Mouse (Mus musculus): ENCODE results near the gene Tmigd3.
A peak's percentile ranks its signal among the peaks of the same experiment; 100 is the strongest.

Gene Tmigd3

DNA sequence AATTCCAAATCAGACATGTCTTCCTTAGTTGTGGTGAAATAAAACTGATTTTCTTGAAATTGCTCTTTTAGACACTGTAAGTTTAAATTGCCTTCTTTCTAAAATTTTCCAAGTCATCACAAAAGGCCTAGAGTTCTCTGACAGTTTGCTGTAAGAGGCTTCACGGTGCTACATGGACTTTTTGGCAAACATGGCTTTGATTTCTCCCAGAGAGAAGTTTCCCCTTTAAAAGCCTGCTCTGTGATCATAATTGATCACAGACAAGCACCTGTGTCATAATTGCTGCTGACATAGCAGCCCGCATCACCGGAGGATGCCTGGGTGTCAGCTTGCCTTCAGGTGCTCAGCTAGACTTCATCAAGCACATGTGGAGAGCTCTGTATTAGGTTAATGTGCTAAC is at the start of gene Tmigd3, which contains the start of gene Adora3:
Tmigd3 (plus strand) TSS at position 346 of the 400 bp plus-strand sequence.
Adora3 (plus strand) TSS at position 301 of the 400 bp plus-strand sequence.
- DNase-seq (ENCODE audit: low spot score) = no peak

DNA sequence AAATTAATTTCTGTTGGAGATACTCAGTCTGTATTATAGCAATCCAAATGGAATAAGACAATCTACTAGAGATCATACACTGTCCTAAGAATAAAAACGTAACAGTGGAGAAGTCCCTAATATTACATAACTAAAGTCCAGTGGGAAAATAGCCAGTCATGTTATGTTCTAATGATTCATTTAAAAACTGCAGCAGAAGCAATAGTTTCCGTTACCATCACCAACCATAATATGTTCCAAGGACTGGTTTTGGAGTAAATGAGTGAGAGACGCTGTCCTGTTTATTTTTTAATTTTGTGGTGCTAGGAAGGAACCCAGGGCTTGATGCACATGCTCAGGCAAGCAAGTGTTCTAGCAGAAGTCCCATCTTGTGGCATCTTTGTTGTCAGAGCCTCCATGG is 49.2 kb upstream of the Tmigd3 start:
- DNase-seq (ENCODE audit: low spot score) = no peak

GRCm38 (mm10) chr3:105823609-105824008 is 47.1 kb upstream of the Tmigd3 start:
- no peak for DNase-seq (ENCODE audit: low spot score)

GRCm38 (mm10) chr3:105824103-105824502 is 46.6 kb upstream of the Tmigd3 start:
- no peak for DNase-seq (ENCODE audit: low spot score)

GRCm38 (mm10) chr3:105824704-105825103 is 46.0 kb upstream of the Tmigd3 start:
- no peak for DNase-seq (ENCODE audit: low spot score)

GRCm38 (mm10) chr3:105825501-105826161 is 45.1 kb upstream of the Tmigd3 start:
- peak; percentile 77 for DNase-seq (ENCODE audit: low spot score)

- no peak for DNase-seq (ENCODE audit: low spot score)
Observed at GRCm38 (mm10) chr3:105831584-105831983, 39.1 kb upstream of the Tmigd3 start.

DNA sequence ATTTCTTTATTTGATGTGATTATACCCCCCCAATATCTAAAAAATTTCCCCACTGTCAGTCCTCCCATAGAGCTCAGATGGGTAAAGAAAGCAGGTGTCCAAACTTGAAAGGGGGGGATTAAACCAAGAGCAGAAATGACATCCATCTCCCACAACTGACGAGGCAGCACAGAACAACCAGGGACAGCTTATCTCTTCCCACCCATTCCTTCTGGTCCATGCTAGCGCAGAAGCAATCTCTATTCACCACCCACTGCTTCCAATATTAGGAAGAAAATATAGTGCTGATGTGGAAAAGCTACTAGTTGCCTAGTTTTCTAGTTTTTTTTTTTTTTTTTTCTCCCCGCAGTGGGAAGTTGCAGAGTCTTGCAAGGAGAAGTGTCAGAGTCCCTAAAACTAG is 34.8 kb upstream of the Tmigd3 start:
- no peak for DNase-seq (ENCODE audit: low spot score)

DNA sequence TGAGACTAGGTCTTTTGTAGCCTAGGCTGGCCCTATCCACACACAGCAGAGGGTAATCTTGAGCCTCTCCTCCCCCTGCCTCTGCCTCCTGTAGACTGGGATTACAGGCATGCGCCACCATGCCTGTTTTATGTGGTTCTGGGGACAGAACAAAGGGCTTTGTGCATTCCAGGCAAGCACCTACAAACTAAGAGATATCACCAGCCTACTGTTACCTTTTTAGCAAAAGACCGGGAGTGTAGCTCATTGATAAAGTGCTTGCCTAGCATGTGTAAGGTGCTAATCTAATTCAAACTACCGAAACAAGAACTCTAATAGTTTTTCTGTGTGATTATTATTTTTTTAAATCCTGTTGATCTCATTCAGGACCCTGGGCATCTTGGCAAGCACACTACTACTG is 33.8 kb upstream of the Tmigd3 start:
- DNase-seq (ENCODE audit: low spot score) = no peak

DNA sequence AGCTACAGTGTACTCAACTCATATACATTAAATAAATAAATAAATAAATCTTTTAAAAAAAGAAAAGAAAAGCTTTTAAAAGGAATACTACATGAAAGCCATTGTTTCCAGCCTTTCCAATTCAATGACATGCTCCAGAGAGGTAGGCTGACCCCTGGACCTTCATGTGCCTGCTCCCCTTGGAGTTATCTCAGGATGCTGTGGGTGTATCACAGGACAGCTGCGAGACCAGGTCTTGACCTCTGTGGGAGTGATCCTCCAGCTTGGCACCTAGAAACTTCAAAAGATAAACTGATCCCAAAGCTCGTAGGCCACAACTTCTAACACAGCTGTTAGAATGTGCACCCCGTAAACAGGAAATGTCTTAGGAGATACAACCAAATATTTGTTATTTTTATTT is 32.0 kb upstream of the Tmigd3 start:
- no peak for DNase-seq (ENCODE audit: low spot score)

GRCm38 (mm10) chr3:105839836-105840235 is 30.9 kb upstream of the Tmigd3 start:
- no peak for DNase-seq (ENCODE audit: low spot score)

GRCm38 (mm10) chr3:105846294-105847069 is 24.2 kb upstream of the Tmigd3 start:
- peak; percentile 43 for DNase-seq (ENCODE audit: low spot score)

GRCm38 (mm10) chr3:105853781-105854180 is 16.9 kb upstream of the Tmigd3 start:
- DNase-seq (ENCODE audit: low spot score) = no peak

DNA sequence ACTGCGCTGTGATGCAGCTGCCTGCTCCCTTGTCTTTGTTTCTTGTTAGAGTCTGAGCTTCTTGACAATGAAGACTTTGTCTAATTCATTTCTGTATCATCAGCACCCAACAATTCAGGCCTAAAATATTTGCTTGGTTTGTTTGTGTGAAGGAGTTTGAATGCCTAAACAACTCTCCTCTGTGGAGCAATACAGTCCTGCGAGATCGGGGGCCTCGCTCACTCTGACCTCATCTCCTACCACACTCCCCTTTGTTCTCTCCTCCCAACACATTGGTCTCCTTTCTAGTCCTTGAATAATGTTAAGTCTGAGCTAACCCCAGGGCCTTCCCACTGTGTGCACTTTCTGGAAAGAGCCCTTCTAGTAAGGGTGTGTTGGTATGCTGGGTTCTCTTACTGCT is 15.9 kb upstream of the Tmigd3 start:
- no peak for DNase-seq (ENCODE audit: low spot score)

DNA sequence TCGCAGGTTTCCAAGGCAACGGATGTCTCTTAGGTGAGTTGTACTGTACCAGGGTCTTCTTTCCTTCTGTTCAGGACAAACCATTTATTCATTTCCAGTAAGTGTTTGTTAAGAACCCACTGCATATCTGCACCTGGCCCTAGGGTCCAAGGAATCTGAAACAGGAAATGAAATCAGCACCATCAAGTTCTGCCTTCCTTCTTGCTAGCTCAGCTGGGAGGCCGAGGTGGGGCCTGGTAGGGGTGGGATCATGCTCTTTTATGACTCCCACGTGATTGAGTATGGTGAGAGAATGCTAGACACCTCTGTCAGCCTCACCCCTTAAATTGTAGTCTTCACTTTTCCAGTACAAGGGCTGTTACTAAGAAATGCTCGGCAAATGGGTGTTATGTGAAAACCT is 13.2 kb upstream of the Tmigd3 start:
- no peak for DNase-seq (ENCODE audit: low spot score)

- DNase-seq (ENCODE audit: low spot score) = no peak
Observed at GRCm38 (mm10) chr3:105861747-105862366, 8.8 kb upstream of the Tmigd3 start.

DNA sequence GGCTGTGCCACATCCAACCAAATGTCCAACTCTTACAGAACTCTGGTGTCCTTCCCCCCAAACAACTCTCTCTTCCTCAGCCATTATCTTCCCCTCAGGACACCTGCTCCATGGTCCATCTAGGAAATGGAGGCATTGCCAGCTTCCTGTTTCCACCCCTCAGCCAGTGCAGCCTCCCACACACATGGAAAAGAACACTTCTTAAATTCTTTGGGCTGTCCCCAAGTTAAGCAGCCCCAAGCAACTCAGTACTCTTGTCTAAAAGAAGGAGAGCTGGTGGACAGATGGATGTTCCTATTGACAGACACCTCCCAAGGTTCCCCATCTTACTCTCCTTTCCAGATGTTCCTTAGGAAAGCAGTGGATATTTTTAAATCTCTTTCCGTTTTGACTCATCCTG is 6.6 kb upstream of the Tmigd3 start:
- no peak for DNase-seq (ENCODE audit: low spot score)

GRCm38 (mm10) chr3:105865122-105865521 is 5.6 kb upstream of the Tmigd3 start:
- DNase-seq (ENCODE audit: low spot score) = no peak

DNA sequence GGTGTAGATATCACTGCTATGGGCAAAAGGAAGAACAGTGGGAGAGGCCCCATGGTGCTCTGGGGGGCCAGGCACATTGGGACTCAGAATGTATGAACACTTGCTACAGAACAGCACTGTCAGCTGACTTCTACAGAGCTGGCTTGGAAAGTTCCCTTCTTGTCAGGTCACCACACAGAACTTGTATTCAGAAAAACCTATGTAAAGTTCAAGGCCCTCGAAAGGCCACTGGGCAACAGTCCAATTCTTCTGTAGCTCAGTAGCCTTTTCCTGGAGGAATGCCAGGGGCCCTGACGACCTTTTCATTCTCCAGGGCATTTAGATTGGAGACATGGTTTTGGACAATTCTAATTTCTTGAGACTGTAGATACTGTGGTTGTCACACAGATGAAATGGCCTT is 2.6 kb upstream of the Tmigd3 start:
- peak; percentile 35 for DNase-seq (ENCODE audit: low spot score)

GRCm38 (mm10) chr3:105872034-105872433 is 1.3 kb downstream of the Tmigd3 start:
- no peak for DNase-seq (ENCODE audit: low spot score)

DNA sequence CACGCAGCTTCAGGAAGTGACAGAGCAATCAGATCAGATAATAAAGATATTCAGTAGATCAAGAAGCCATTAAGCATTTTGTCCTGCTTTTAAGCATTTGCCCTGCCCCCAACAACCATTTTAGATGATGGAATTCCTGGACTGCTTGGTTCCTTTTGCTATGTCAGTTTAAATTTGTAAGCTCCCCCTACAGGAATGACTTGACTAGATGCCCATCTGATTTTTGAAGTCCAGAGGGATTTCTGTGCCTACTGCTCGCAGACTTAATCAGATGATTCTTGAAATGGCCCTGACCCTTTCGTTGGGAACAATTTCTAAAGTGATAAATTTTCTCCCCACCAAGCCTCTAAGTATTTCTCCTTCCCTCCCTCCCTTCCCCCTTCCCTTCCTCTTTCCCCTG is 1.9 kb downstream of the Tmigd3 start:
- no peak for DNase-seq (ENCODE audit: low spot score)

DNA sequence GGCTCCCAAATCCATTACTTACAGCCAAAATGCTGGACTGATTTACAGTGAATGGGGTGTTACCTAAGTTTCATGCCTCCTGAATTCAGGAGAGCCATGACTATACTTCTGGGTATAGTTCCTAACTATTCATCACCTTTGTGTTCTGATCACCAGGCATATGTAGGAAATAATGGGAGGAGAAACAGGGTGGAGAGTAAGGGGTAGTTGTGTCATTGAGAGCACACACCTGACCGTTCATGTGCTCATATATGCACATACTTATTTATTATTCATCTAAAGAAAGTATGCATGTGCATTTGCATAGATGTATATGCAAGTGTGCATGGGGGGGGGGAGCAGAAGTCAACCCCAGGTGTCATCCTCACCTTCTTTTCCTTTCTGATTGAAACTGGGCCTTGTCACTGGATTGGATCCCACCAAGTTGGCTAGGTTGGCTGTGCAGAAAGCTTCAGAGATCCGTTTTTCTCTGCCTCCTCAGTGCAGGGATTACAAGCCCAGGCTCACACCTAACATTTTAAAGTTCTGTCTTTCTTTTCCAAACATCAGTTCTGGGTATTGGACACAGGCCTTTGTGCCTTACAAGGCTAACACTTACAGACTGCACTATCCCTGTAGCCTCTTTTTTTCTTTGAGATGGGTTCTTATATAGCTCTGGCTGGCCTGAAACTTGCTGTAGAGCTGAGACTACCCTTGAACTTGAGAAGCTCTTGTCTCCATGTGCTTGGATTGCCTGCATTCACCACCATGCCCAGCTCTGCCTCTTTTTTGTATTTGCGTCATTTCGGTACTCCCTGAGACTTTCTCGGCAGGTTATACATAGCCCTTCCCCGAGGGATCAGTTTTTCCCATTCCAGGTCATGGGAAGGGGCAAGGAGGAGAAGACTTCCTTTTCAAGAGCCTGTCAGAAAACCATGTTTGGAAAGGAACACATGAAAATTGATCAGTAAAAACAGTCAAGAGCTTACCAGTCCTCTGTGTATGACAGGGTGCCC is 3.0 kb downstream of the Tmigd3 start:
- no peak for DNase-seq (ENCODE audit: low spot score)
